Mouse (Mus musculus) kidney, adult 2 months (tissue): ENCODE results near the gene AU022252.

ENCODE experiments used
- CTCF ChIP-seq: fragments of 200-500 bp; conservative IDR thresholded peaks from 2 replicates; pipeline ENCODE4 v1.5.1; 2011; ENCODE audit warnings: low read depth, mild to moderate bottlenecking, control low read depth, low read length, moderate library complexity, mixed read lengths; ENCODE audit not compliant: insufficient read depth, insufficient read length
- POLR2A ChIP-seq: fragments of 200-500 bp; IDR thresholded peaks from one replicate; pipeline ENCODE4 v1.6.1; 2011; ENCODE audit warnings: low read depth, low read length, control low read depth

GRCm38 (mm10) chr4:119245961-119246360 lies 13.4 kb upstream of the AU022252 start:
- TF ChIP-seq POLR2A (no peak), CTCF (no peak)
